In genomic region chr7:16613461-16614170, GRCm38 (mm10) we compare ENCODE assay signal across 9 mouse cellular contexts. TPM values are rescaled to one million over a fixed set of nuclear protein-coding genes. Genes with fewer than 3 reads are reported as not detected.
DNase-seq lines count a peak whose midpoint lies in the region; ATAC-seq and TF ChIP-seq lines count a peak whose summit lies in the region.
"Had no signal": no experiment of that assay in that cellular context is flagged by ENCODE, and none has a peak within 500 bp of the region (broad histone marks: within the 10 kb centered on the region; RNA-seq: fewer than 3 reads in every experiment).

No protein-coding gene starts in this region.

- ATAC-seq in frontal cortex, adult (ENCODE audit: low TSS enrichment) = no peak
- ATAC-seq in forebrain, embryonic 15.5 days (replicated peaks) = no peak
- no peak for ATAC-seq in limb, embryonic 12.5 days (ENCODE audit: insufficient number of reproducible peaks, insufficient read depth, low FRiP score, low TSS enrichment, low read depth)
- no peak for ATAC-seq in neural tube, embryonic 14.5 days (ENCODE audit: low read depth)
- ATAC-seq in activated CD4-positive, CD25-positive, alpha-beta regulatory T cell, adult 4 months = no peak

- no peaks in the 10 kb centered on the region for H3K36me3 ChIP-seq in thymus, adult 2 months (ENCODE audit: control insufficient read depth, insufficient read depth, low read length)
- H3K36me3 ChIP-seq in forebrain, embryonic 15.5 days = no peaks in the 10 kb centered on the region
- peaks cover 5% of the 10 kb centered on the region; the same call in 1 of the 2 replicates for H3K36me3 ChIP-seq in limb, embryonic 12.5 days
- no peaks in the 10 kb centered on the region for H3K36me3 ChIP-seq in neural tube, embryonic 14.5 days (ENCODE audit: control insufficient read depth, insufficient read depth, low read length)

- TF ChIP-seq CTCF in thymus, adult 2 months (IDR thresholded peaks at IDR 0.05; ENCODE audit: borderline replicate concordance, control insufficient read depth, extremely low read depth, insufficient read depth, low read length, poor library complexity) = no peak

- peak overlapping the region; percentile 87 for H3K4me3 ChIP-seq in thymus, adult 2 months (ENCODE audit: control insufficient read depth, insufficient read depth, low read length)
- H3K4me3 ChIP-seq in forebrain, embryonic 15.5 days = peak overlapping the region; percentile 95
- H3K4me3 ChIP-seq in limb, embryonic 12.5 days (replicated peaks) = peak overlapping the region; percentile 89
- peak overlapping the region; percentile 80 for H3K4me3 ChIP-seq in neural tube, embryonic 14.5 days (ENCODE audit: low read depth, low read length)

- H3K27me3 ChIP-seq in thymus, adult 2 months (ENCODE audit: control insufficient read depth, insufficient read depth, low read length) = peaks cover under 1% of the 10 kb centered on the region; the same call in 1 of the 2 replicates
- H3K27me3 ChIP-seq in forebrain, embryonic 15.5 days = no peaks in the 10 kb centered on the region
- H3K27me3 ChIP-seq in limb, embryonic 12.5 days = 0 out of 2 replicates have a peak, but pooled peaks cover 5% of the 10 kb centered on the region
- H3K27me3 ChIP-seq in neural tube, embryonic 14.5 days (ENCODE audit: control insufficient read depth, insufficient read depth, low read length) = peaks cover 2% of the 10 kb centered on the region; the same call in 1 of the 2 replicates
- H3K27me3 ChIP-seq: Patski had no signal

- no peaks in the 10 kb centered on the region for H3K9me3 ChIP-seq in forebrain, embryonic 15.5 days
- H3K9me3 ChIP-seq in limb, embryonic 12.5 days = no peaks in the 10 kb centered on the region
- H3K9me3 ChIP-seq in neural tube, embryonic 14.5 days (ENCODE audit: control insufficient read depth, low read length) = no peaks in the 10 kb centered on the region

- H3K9ac ChIP-seq in forebrain, embryonic 15.5 days (replicated peaks) = peak overlapping the region; percentile 98
- H3K9ac ChIP-seq in limb, embryonic 12.5 days (replicated peaks) = peak overlapping the region; percentile 98
- H3K9ac ChIP-seq in neural tube, embryonic 14.5 days (replicated peaks; ENCODE audit: low read depth, low read length) = peak overlapping the region; percentile 99

- H3K4me1 ChIP-seq in thymus, adult 2 months (replicated peaks; ENCODE audit: control insufficient read depth, insufficient read depth, low read length) = peaks cover 24% of the 10 kb centered on the region
- peaks cover 55% of the 10 kb centered on the region for H3K4me1 ChIP-seq in forebrain, embryonic 15.5 days
- H3K4me1 ChIP-seq in limb, embryonic 12.5 days (replicated peaks) = peaks cover 45% of the 10 kb centered on the region
- peaks cover 42% of the 10 kb centered on the region for H3K4me1 ChIP-seq in neural tube, embryonic 14.5 days (ENCODE audit: control insufficient read depth, insufficient read depth, low read length)

- WGBS in thymus, adult 2 months = 16% methylated on average over 20 of the region's 20 CpGs
- WGBS in forebrain, embryonic 15.5 days = under 1% methylated on average over 20 of the region's 20 CpGs
- under 1% methylated on average over 20 of the region's 20 CpGs for WGBS in limb, embryonic 12.5 days
- WGBS in neural tube, embryonic 14.5 days = under 1% methylated on average over 20 of the region's 20 CpGs

- no peak for TF ChIP-seq POLR2A in thymus, adult 2 months (IDR thresholded peaks at IDR 0.05; ENCODE audit: control insufficient read depth, extremely low read depth, insufficient read depth, low read length, poor library complexity)

- no peak overlapping the region; the same call in 1 of the 2 replicates for H3K27ac ChIP-seq in thymus, adult 2 months (ENCODE audit: control insufficient read depth, insufficient read depth, low read length)
- peak overlapping the region; percentile 100 for H3K27ac ChIP-seq in forebrain, embryonic 15.5 days (replicated peaks)
- H3K27ac ChIP-seq in limb, embryonic 12.5 days = peak overlapping the region; percentile 100
- H3K27ac ChIP-seq in neural tube, embryonic 14.5 days (ENCODE audit: low read depth, low read length) = peak overlapping the region; percentile 100

- peak; percentile 38 to 39 for DNase-seq in frontal cortex, postnatal 36 days (ENCODE audit: low spot score in 2 of 2)
- peak; percentile 9 for DNase-seq in thymus, adult 2 months
- no peak for DNase-seq in thymus, postnatal 14 days

- H3K4me2 ChIP-seq in forebrain, embryonic 15.5 days (replicated peaks) = peak overlapping the region; percentile 81
- peak overlapping the region; percentile 94 for H3K4me2 ChIP-seq in limb, embryonic 12.5 days
- H3K4me2 ChIP-seq in neural tube, embryonic 14.5 days (ENCODE audit: low read depth, low read length) = peak overlapping the region; percentile 81

RNA-seq across cellular contexts. Expression of gene Arhgap35, which starts 1.2 kb away (rescaled TPM):
- 13.4 and 14.4 TPM in 2 replicates for polyA plus RNA-seq in thymus, adult 2 months (2012; rRNA removed)
- polyA plus RNA-seq in forebrain, embryonic 15.5 days (2015; fragmentation: Nextera tagmentation; extraction: Ambion mirVana) = 37.5 and 38.9 TPM in 2 replicates
- polyA plus RNA-seq in limb, embryonic 12.5 days (2016; fragmentation: Nextera tagmentation; extraction: Ambion mirVana) = 25.6 and 30.3 TPM in 2 replicates
- 35.2 and 37.4 TPM in 2 replicates for polyA plus RNA-seq in neural tube, embryonic 14.5 days (2014; fragmentation: Nextera tagmentation; extraction: Ambion mirVana)
- 1 to 10 TPM; 2.1 to 2.2 TPM for polyA plus RNA-seq in activated CD4-positive, CD25-positive, alpha-beta regulatory T cell, adult 4 months (2017; shearing (Covaris generic))
